ENCODE assay signal across 19 mouse cellular contexts in the genomic region with DNA sequence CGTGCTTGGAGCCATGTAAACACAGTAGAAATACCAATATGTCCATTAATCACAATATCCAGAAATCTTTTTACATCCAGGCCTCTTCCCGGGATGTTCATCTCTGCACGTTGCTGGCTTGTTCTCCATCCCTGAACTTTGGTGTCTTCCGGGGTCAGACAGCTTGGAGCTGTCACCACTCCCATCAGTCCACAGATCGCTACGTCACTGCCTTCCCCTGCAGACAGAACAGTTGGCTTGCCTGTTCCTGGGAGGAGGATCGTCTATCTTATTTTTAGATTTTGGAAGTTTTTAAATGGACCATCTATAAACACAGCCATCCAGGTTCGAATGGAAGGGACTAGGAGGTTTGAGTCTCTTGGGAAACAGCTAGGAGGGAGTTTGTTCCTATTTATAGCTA.
DNase-seq lines count a peak whose midpoint lies in the region; ATAC-seq and TF ChIP-seq lines count a peak whose summit lies in the region.
"Had no signal": no experiment of that assay in that cellular context is flagged by ENCODE, and none has a peak within 500 bp of the region (broad histone marks: within the 10 kb centered on the region; RNA-seq: fewer than 3 reads in every experiment).

No protein-coding gene starts in this region.

- no peak for TF ChIP-seq CTCF in intestine, postnatal 0 days (IDR thresholded peaks at IDR 0.05; ENCODE audit: low read depth)

- no peak overlapping the region for H3K4me3 ChIP-seq in intestine, embryonic 14.5 days (ENCODE audit: low read depth, low read length)
- H3K4me3 ChIP-seq in intestine, postnatal 0 days (ENCODE audit: low read depth, low read length), result no peak overlapping the region
- no peak overlapping the region for H3K4me3 ChIP-seq in lung, embryonic 15.5 days
- H3K4me3 ChIP-seq in stomach, embryonic 16.5 days (replicated peaks; ENCODE audit: low read length), result no peak overlapping the region
- H3K4me3 ChIP-seq: embryonic facial prominence, embryonic 15.5 days; layer of hippocampus, adult 2 months; left cerebral cortex, adult 2 months; liver, embryonic 13.5 days; megakaryocyte, embryonic 14.5 days had no signal

- peak overlapping the region; percentile 54; the same call in 1 of the 2 replicates for H3K27ac ChIP-seq in intestine, embryonic 14.5 days (ENCODE audit: low read depth)
- no peak overlapping the region for H3K27ac ChIP-seq in intestine, postnatal 0 days (ENCODE audit: low read depth, low read length)
- H3K27ac ChIP-seq in lung, embryonic 15.5 days, result no peak overlapping the region
- H3K27ac ChIP-seq in stomach, embryonic 16.5 days (ENCODE audit: low read length), result peak overlapping the region; percentile 64
- H3K27ac ChIP-seq: embryonic facial prominence, embryonic 15.5 days; hindbrain, embryonic 14.5 days; layer of hippocampus, adult 2 months; left cerebral cortex, adult 2 months; liver, embryonic 13.5 days had no signal

- H3K27me3 ChIP-seq in intestine, embryonic 14.5 days (replicated peaks; ENCODE audit: control insufficient read depth, insufficient read depth, low read length), result no peaks in the 10 kb centered on the region
- H3K27me3 ChIP-seq in intestine, postnatal 0 days (replicated peaks; ENCODE audit: control insufficient read depth, insufficient read depth, low read length), result no peaks in the 10 kb centered on the region
- no peaks in the 10 kb centered on the region for H3K27me3 ChIP-seq in lung, embryonic 15.5 days
- no peaks in the 10 kb centered on the region for H3K27me3 ChIP-seq in stomach, embryonic 16.5 days (ENCODE audit: control insufficient read depth, insufficient read depth, low read length)
- H3K27me3 ChIP-seq: embryonic facial prominence, embryonic 15.5 days; liver, embryonic 13.5 days had no signal

- WGBS in intestine, embryonic 14.5 days, result 23% methylated on average over 8 of the region's 8 CpGs
- 37% methylated on average over 8 of the region's 8 CpGs for WGBS in intestine, postnatal 0 days
- 29% methylated on average over 8 of the region's 8 CpGs for WGBS in lung, embryonic 15.5 days
- WGBS in stomach, embryonic 16.5 days, result 32% methylated on average over 8 of the region's 8 CpGs

- intact Hi-C loops in heart, postnatal 10 days (cut with DNase I), result no loop called here

- H3K36me3 ChIP-seq in intestine, embryonic 14.5 days (ENCODE audit: control insufficient read depth, insufficient read depth, low read length), result no peaks in the 10 kb centered on the region
- no peaks in the 10 kb centered on the region for H3K36me3 ChIP-seq in intestine, postnatal 0 days (ENCODE audit: control insufficient read depth, insufficient read depth)
- no peaks in the 10 kb centered on the region for H3K36me3 ChIP-seq in lung, embryonic 15.5 days
- no peaks in the 10 kb centered on the region for H3K36me3 ChIP-seq in stomach, embryonic 16.5 days (ENCODE audit: control insufficient read depth, insufficient read depth, low read length)
- H3K36me3 ChIP-seq: embryonic facial prominence, embryonic 15.5 days; G1E; liver, embryonic 13.5 days had no signal

- H3K4me2 ChIP-seq in intestine, embryonic 14.5 days (ENCODE audit: low read length), result no peak overlapping the region
- H3K4me2 ChIP-seq in intestine, postnatal 0 days (replicated peaks; ENCODE audit: low read depth), result no peak overlapping the region
- H3K4me2 ChIP-seq in lung, embryonic 15.5 days, result no peak overlapping the region
- H3K4me2 ChIP-seq in stomach, embryonic 16.5 days (ENCODE audit: low read depth, low read length), result no peak overlapping the region
- H3K4me2 ChIP-seq: embryonic facial prominence, embryonic 15.5 days; hindbrain, embryonic 14.5 days; liver, embryonic 13.5 days had no signal

- ATAC-seq in intestine, embryonic 14.5 days (replicated peaks; ENCODE audit: low FRiP score, low TSS enrichment, low read depth), result no peak
- no peak for ATAC-seq in intestine, postnatal 0 days
- ATAC-seq in lung, embryonic 15.5 days (ENCODE audit: borderline replicate concordance, extremely low read depth, low FRiP score, low TSS enrichment), result peak; percentile 44; the same call in 1 of the 2 replicates
- peak; percentile 67; the same call in 1 of the 2 replicates for ATAC-seq in stomach, embryonic 16.5 days (ENCODE audit: insufficient read depth, low FRiP score)
- ATAC-seq: midbrain, embryonic 16.5 days had no signal

- no peak for DNase-seq in intestine, embryonic 14.5 days (ENCODE audit: low spot score)
- DNase-seq in lung, postnatal 25 days (ENCODE audit: low spot score), result no peak
- DNase-seq in heart, postnatal 10 days, result peak; percentile 44 to 54
- no peak for DNase-seq in gastrocnemius, adult 8-10 months (ENCODE audit: low spot score in 2 of 2)
- DNase-seq: adrenal gland, postnatal 10 days; cerebellum, adult 9-11 months; liver, embryonic 13.5 days; right cerebral cortex, postnatal 14 days; thymus, adult 18-20 months had no signal

- no peak overlapping the region for H3K9ac ChIP-seq in intestine, embryonic 14.5 days (ENCODE audit: low read length)
- no peak overlapping the region for H3K9ac ChIP-seq in intestine, postnatal 0 days (ENCODE audit: low read depth, low read length)
- no peak overlapping the region for H3K9ac ChIP-seq in lung, embryonic 15.5 days
- H3K9ac ChIP-seq in stomach, embryonic 16.5 days (ENCODE audit: low read length), result no peak overlapping the region
- H3K9ac ChIP-seq: embryonic facial prominence, embryonic 15.5 days; hindbrain, embryonic 14.5 days; liver, embryonic 13.5 days had no signal

- H3K4me1 ChIP-seq in intestine, embryonic 14.5 days (replicated peaks; ENCODE audit: control insufficient read depth, insufficient read depth, low read length), result peaks cover 12% of the 10 kb centered on the region
- H3K4me1 ChIP-seq in intestine, postnatal 0 days (replicated peaks; ENCODE audit: control insufficient read depth, insufficient read depth, low read length), result no peaks in the 10 kb centered on the region; the same call in 1 of the 2 replicates
- H3K4me1 ChIP-seq in lung, embryonic 15.5 days, result peaks cover 4% of the 10 kb centered on the region; the same call in 1 of the 2 replicates
- H3K4me1 ChIP-seq in stomach, embryonic 16.5 days (ENCODE audit: control insufficient read depth, insufficient read depth, low read length), result peaks cover 9% of the 10 kb centered on the region; the same call in 1 of the 2 replicates
- H3K4me1 ChIP-seq: liver, embryonic 13.5 days had no signal

- no peaks in the 10 kb centered on the region for H3K9me3 ChIP-seq in intestine, embryonic 14.5 days (ENCODE audit: control insufficient read depth, low read length)
- no peaks in the 10 kb centered on the region for H3K9me3 ChIP-seq in intestine, postnatal 0 days (ENCODE audit: control insufficient read depth)
- H3K9me3 ChIP-seq in lung, embryonic 15.5 days, result no peaks in the 10 kb centered on the region
- no peaks in the 10 kb centered on the region for H3K9me3 ChIP-seq in stomach, embryonic 16.5 days (replicated peaks; ENCODE audit: control insufficient read depth, low read length)
- H3K9me3 ChIP-seq: embryonic facial prominence, embryonic 15.5 days; G1E; liver, embryonic 13.5 days had no signal

Comparison
In these comparisons a context has a peak if more than half of its experiments do, and no peak if none do; other contexts are left out.
1. H3K27ac ChIP-seq: peak in intestine, embryonic 14.5 days (single experiment) and stomach, embryonic 16.5 days (single experiment); none in intestine, postnatal 0 days (single experiment) and lung, embryonic 15.5 days (single experiment).
2. ATAC-seq: peak in lung, embryonic 15.5 days (single experiment) and stomach, embryonic 16.5 days (single experiment); none in intestine, embryonic 14.5 days (single experiment) and intestine, postnatal 0 days (single experiment).
3. DNase-seq: peak in heart, postnatal 10 days (2 of 2); none in intestine, embryonic 14.5 days (single experiment), lung, postnatal 25 days (single experiment) and gastrocnemius, adult 8-10 months (0 of 2).